Mouse (Mus musculus) CH12.LX (cell line): ENCODE data around the gene Gorasp1. TPM values are rescaled to one million over a fixed set of nuclear protein-coding genes. Genes with fewer than 3 reads are reported as not detected.

Source experiments
- DNase-seq: peaks from one replicate; pipeline ENCODE4 v3.0.0-alpha.2; 2013; ENCODE audit errors: extremely low read depth
- H3K27ac ChIP-seq: 2 replicates; pipeline ENCODE4 v1.5.1; 2012; ENCODE audit warnings: low read depth, mild to moderate bottlenecking, control low read depth, moderate library complexity; ENCODE audit not compliant: insufficient read depth
- H3K27me3 ChIP-seq: replicated peaks from 2 replicates; pipeline ENCODE3; 2012; ENCODE audit warnings: inconsistent platforms
- H3K36me3 ChIP-seq, 2 experiments: replicated peaks in 1 of 2; 2 replicates each; pipeline versions ENCODE3 to v1.6.1; 2012; ENCODE audit warnings: inconsistent platforms in 1 of 2, low read length in 1 of 2, mild to moderate bottlenecking in 1 of 2, mixed read lengths in 1 of 2, moderate library complexity in 1 of 2; ENCODE audit not compliant: control insufficient read depth in 1 of 2, insufficient read depth in 1 of 2
- H3K4me1 ChIP-seq, 2 experiments: 2 replicates each; pipeline ENCODE4 v1.6.1; 2012; ENCODE audit warnings: inconsistent platforms in 1 of 2, moderate library complexity in 1 of 2; ENCODE audit not compliant: insufficient read depth in 2 of 2, control insufficient read depth in 1 of 2
- H3K4me2 ChIP-seq: 2 replicates; pipeline ENCODE4 v1.6.1; 2012; ENCODE audit warnings: low read depth, mild to moderate bottlenecking, control low read depth; ENCODE audit not compliant: poor library complexity, insufficient read depth, severe bottlenecking
- H3K4me3 ChIP-seq, 3 experiments: fragments of 150-350 bp in 1 of 3; sonication (generic) in 1 of 3; replicated peaks in 1 of 3; 2 replicates each; pipeline versions ENCODE3 to v1.5.1; 2011 to 2012; ENCODE audit warnings: low read depth in 2 of 3, low read length in 2 of 3, mild to moderate bottlenecking in 2 of 3, moderate library complexity in 2 of 3, control low read depth in 1 of 3, improper control_type of control experiment in 1 of 3, inconsistent platforms in 1 of 3, mixed read lengths in 1 of 3; ENCODE audit not compliant: poor library complexity in 1 of 3
- H3K79me2 ChIP-seq: replicated peaks from 2 replicates; pipeline ENCODE4 v1.6.1; 2012; ENCODE audit warnings: mild to moderate bottlenecking, moderate library complexity; ENCODE audit not compliant: control insufficient read depth, poor library complexity, insufficient read depth, severe bottlenecking; ENCODE audit errors: extremely low read depth
- H3K9ac ChIP-seq: 2 replicates; pipeline ENCODE4 v1.6.1; 2012; ENCODE audit warnings: low read depth, mild to moderate bottlenecking, control low read depth, moderate library complexity; ENCODE audit not compliant: insufficient read depth
- H3K9me3 ChIP-seq: replicated peaks from 2 replicates; pipeline ENCODE3; 2012; ENCODE audit warnings: low read length, inconsistent platforms, mixed read lengths
- CHD1 ChIP-seq: IDR thresholded peaks from 2 replicates; pipeline ENCODE4 v1.6.1; 2012; ENCODE audit warnings: low read depth, low read length, improper control_type of control experiment, inconsistent platforms
- ELF1 ChIP-seq: IDR thresholded peaks from 2 replicates; pipeline ENCODE4 v1.6.1; 2014; ENCODE audit warnings: low read depth, mild to moderate bottlenecking, inconsistent platforms, low read length, improper control_type of control experiment
- ETS1 ChIP-seq: conservative IDR thresholded peaks from 2 replicates; pipeline ENCODE4 v1.6.1; 2012; ENCODE audit warnings: low read depth, mild to moderate bottlenecking, inconsistent platforms, low read length, improper control_type of control experiment, moderate library complexity
- HCFC1 ChIP-seq: IDR thresholded peaks from 2 replicates; pipeline ENCODE4 v1.6.1; 2012; ENCODE audit warnings: low read depth, mild to moderate bottlenecking, inconsistent platforms, low read length, improper control_type of control experiment
- IRF4 ChIP-seq: IDR thresholded peaks from 2 replicates; pipeline ENCODE4 v1.6.1; 2014; ENCODE audit warnings: low read depth, mild to moderate bottlenecking, inconsistent platforms, low read length, improper control_type of control experiment
- JUN ChIP-seq: IDR thresholded peaks from 2 replicates; pipeline ENCODE4 v1.6.1; 2011; ENCODE audit warnings: low read depth, mild to moderate bottlenecking, low read length, improper control_type of control experiment, moderate library complexity; ENCODE audit not compliant: insufficient read depth
- JUND ChIP-seq: conservative IDR thresholded peaks from 2 replicates; pipeline ENCODE4 v1.6.1; 2011; ENCODE audit warnings: low read depth, low read length, improper control_type of control experiment
- KAT2A ChIP-seq: IDR thresholded peaks from 2 replicates; pipeline ENCODE4 v1.6.1; 2012; ENCODE audit warnings: low read length, improper control_type of control experiment, inconsistent platforms; ENCODE audit not compliant: insufficient replicate concordance
- MAX ChIP-seq: IDR thresholded peaks from 2 replicates; pipeline ENCODE4 v1.6.1; 2011; ENCODE audit warnings: low read length, improper control_type of control experiment
- MAZ ChIP-seq: IDR thresholded peaks from 2 replicates; pipeline ENCODE4 v1.6.1; 2012; ENCODE audit warnings: low read depth, mild to moderate bottlenecking, inconsistent platforms, low read length, improper control_type of control experiment, moderate library complexity
- MEF2A ChIP-seq: IDR thresholded peaks from 2 replicates; pipeline ENCODE4 v1.6.1; 2014; ENCODE audit warnings: low read depth, mild to moderate bottlenecking, inconsistent platforms, low read length, improper control_type of control experiment, borderline replicate concordance
- MXI1 ChIP-seq: IDR thresholded peaks from 2 replicates; pipeline ENCODE4 v1.6.1; 2011; ENCODE audit warnings: mild to moderate bottlenecking, low read depth, low read length, improper control_type of control experiment
- MYC ChIP-seq: IDR thresholded peaks from 2 replicates; pipeline ENCODE4 v1.6.1; 2011; ENCODE audit warnings: low read depth, mild to moderate bottlenecking, improper control_type of control experiment, low read length
- PAX5 ChIP-seq: IDR thresholded peaks from 2 replicates; pipeline ENCODE4 v1.6.1; 2012; ENCODE audit warnings: low read length, inconsistent platforms, mixed read lengths
- POLR2A ChIP-seq: IDR thresholded peaks from 2 replicates; pipeline ENCODE4 v1.6.1; 2011; ENCODE audit warnings: low read depth, mild to moderate bottlenecking, improper control_type of control experiment, low read length
- POLR2AphosphoS2 ChIP-seq: IDR thresholded peaks from 2 replicates; pipeline ENCODE4 v1.6.1; 2011; ENCODE audit warnings: low read depth, low read length, improper control_type of control experiment
- RAD21 ChIP-seq: IDR thresholded peaks from 2 replicates; pipeline ENCODE4 v1.6.1; 2011; ENCODE audit warnings: low read depth, mild to moderate bottlenecking, low read length, improper control_type of control experiment, moderate library complexity
- RCOR1 ChIP-seq: conservative IDR thresholded peaks from 2 replicates; pipeline ENCODE4 v1.6.1; 2012; ENCODE audit warnings: low read depth, mild to moderate bottlenecking, inconsistent platforms, low read length, improper control_type of control experiment
- SIN3A ChIP-seq: IDR thresholded peaks from 2 replicates; pipeline ENCODE4 v1.6.1; 2012; ENCODE audit warnings: low read length, improper control_type of control experiment, inconsistent platforms
- SMC3 ChIP-seq: IDR thresholded peaks from 2 replicates; pipeline ENCODE4 v1.6.1; 2011; ENCODE audit warnings: low read depth, low read length, improper control_type of control experiment
- TBP ChIP-seq: conservative IDR thresholded peaks from 2 replicates; pipeline ENCODE4 v1.6.1; 2011; ENCODE audit warnings: low read depth, low read length, improper control_type of control experiment
- TCF12 ChIP-seq: IDR thresholded peaks from 2 replicates; pipeline ENCODE4 v1.6.1; 2014; ENCODE audit warnings: low read depth, mild to moderate bottlenecking, inconsistent platforms, low read length, improper control_type of control experiment
- UBTF ChIP-seq: IDR thresholded peaks from 2 replicates; pipeline ENCODE4 v1.6.1; 2012; ENCODE audit warnings: low read depth, mild to moderate bottlenecking, inconsistent platforms, low read length, improper control_type of control experiment, moderate library complexity
- USF1 ChIP-seq: IDR thresholded peaks from 2 replicates; pipeline ENCODE4 v1.6.1; 2014; ENCODE audit warnings: low read depth, mild to moderate bottlenecking, inconsistent platforms, low read length, improper control_type of control experiment
- USF2 ChIP-seq: conservative IDR thresholded peaks from 2 replicates; pipeline ENCODE4 v1.6.1; 2011; ENCODE audit warnings: low read depth, low read length, improper control_type of control experiment
- ZC3H11A ChIP-seq: IDR thresholded peaks from 2 replicates; pipeline ENCODE4 v1.6.1; 2012; ENCODE audit warnings: low read depth, mild to moderate bottlenecking, inconsistent platforms, low read length, improper control_type of control experiment
- ZKSCAN1 ChIP-seq: IDR thresholded peaks from 2 replicates; pipeline ENCODE4 v1.6.1; 2012; ENCODE audit warnings: low read depth, inconsistent platforms, low read length, improper control_type of control experiment, borderline replicate concordance
- ZMIZ1 ChIP-seq: IDR thresholded peaks from 2 replicates; pipeline ENCODE4 v1.6.1; 2012; ENCODE audit warnings: low read depth, mild to moderate bottlenecking, inconsistent platforms, low read length, improper control_type of control experiment
- ZNF384 ChIP-seq: IDR thresholded peaks from 2 replicates; pipeline ENCODE4 v1.6.1; 2012; ENCODE audit warnings: low read depth, low read length, improper control_type of control experiment, inconsistent platforms
- dilution Hi-C: fragments of 300-500 bp; cut with MboI; formaldehyde crosslinking; loops from 2 replicates; pipeline ENCODE4 v1.14.3; 2020; ENCODE audit warnings: low sequenced_read_pairs; ENCODE audit not compliant: extremely low pct_unique_long_range_greater_than_20kb, extremely low pct_ligation_motif_present
- in situ Hi-C: fragments of 300-500 bp; cut with MboI; formaldehyde crosslinking; loops from 3 replicates; pipeline ENCODE4 v1.14.3; 2019; ENCODE audit warnings: low sequenced_read_pairs, low pct_ligation_motif_present, low pct_unique_long_range_greater_than_20kb, mixed read lengths
- polyA plus RNA-seq: library from polyadenylated mRNA; unstranded; fragments of >175 nt; gene quantifications from 2 replicates; pipeline ENCODE4 v1.2.1, GENCODE M21; 2012; ENCODE audit warnings: low read depth; ENCODE audit not compliant: insufficient read length
- total RNA-seq, 2 experiments: library from RNA; depleted of rRNA; stranded (reverse); fragments of 300-350 nt in 1 of 2; fragments of >200 nt in 1 of 2; gene quantifications; 2 replicates each; pipeline ENCODE4 v1.2.3; 2012 to 2014

The Gorasp1 gene
- total and polyA plus RNA-seq, 3 experiments, result 8.7 to 12.6 (median 9.2) TPM

- peaks cover 20% of the 10 kb centered on the region for H3K79me2 ChIP-seq
- TF ChIP-seq ZC3H11A, result no peak
- no peak for TF ChIP-seq ETS1
- TF ChIP-seq MXI1, result peak; percentile 73; the same call in 1 of the 2 replicates
- no peak for TF ChIP-seq POLR2A
- TF ChIP-seq UBTF, result 0 out of 2 replicates have a peak, but pooled peaks have one; percentile 60
- H3K27ac ChIP-seq, result no peak overlapping the region
- peaks cover 4 to 23% of the 10 kb centered on the region in 2 experiments; a peak in 3 of 4 replicates for H3K4me1 ChIP-seq
- H3K4me3 ChIP-seq, result peak overlapping the region; percentile 86 to 96 (median 90)
- in situ Hi-C loops, result loop anchor here (25.0 kb wide), 2 partner anchors 233 to 433 kb away; no protein-coding TSS in a partner anchor
- peaks cover 0 to 35% of the 10 kb centered on the region in 2 experiments for H3K36me3 ChIP-seq
- peak overlapping the region; percentile 74 for H3K9ac ChIP-seq
- dilution Hi-C loops, result no loop called here
- H3K4me2 ChIP-seq, result peak overlapping the region; percentile 79
- H3K9me3 ChIP-seq, result peaks cover 3% of the 10 kb centered on the region
- no peaks in the 10 kb centered on the region for H3K27me3 ChIP-seq
- peak; percentile 41 for DNase-seq
Observed at GRCm38 (mm10) chr9:119895040-119895721, 42.2 kb downstream of the Gorasp1 start.

GRCm38 (mm10) chr9:119894339-119895009 is 42.9 kb downstream of the Gorasp1 start, which contains the start of gene Wdr48:
TSS of gene Wdr48 (plus strand) at chr9:119894878.
- Histone ChIP-seq H3K4me1 (peaks cover 4 to 25% of the 10 kb centered on the region in 2 experiments; a peak in 3 of 4 replicates), H3K27ac (no peak within 1 kb of the TSS), H3K9ac (peak within 1 kb of the TSS; percentile 74), H3K4me3 (peak within 1 kb of the TSS; percentile 86 to 96 (median 90)), H3K4me2 (peak within 1 kb of the TSS; percentile 79), H3K79me2 (peaks cover 20% of the 10 kb centered on the region), H3K9me3 (peaks cover 3% of the 10 kb centered on the region), H3K27me3 (no peaks in the 10 kb centered on the region), H3K36me3 (peaks cover 0 to 28% of the 10 kb centered on the region in 2 experiments)
- peak; percentile 99 for DNase-seq
- dilution Hi-C loops (no loop called here), in situ Hi-C loops (loop anchor here (25.0 kb wide), 2 partner anchors 232 to 432 kb away; no protein-coding TSS in a partner anchor)
- no peak for TF ChIP-seq USF2
- TF ChIP-seq POLR2A, result peak; percentile 85
- TF ChIP-seq ELF1, result peak; percentile 85
- no peak for TF ChIP-seq ZKSCAN1
- TF ChIP-seq HCFC1, result peak; percentile 89
- no peak for TF ChIP-seq ZC3H11A
- TF ChIP-seq RCOR1, result no peak
- no peak for TF ChIP-seq RAD21
- peak; percentile 58; the same call in 1 of the 2 replicates for TF ChIP-seq TBP
- no peak; the same call in 1 of the 2 replicates for TF ChIP-seq ZMIZ1
- no peak for TF ChIP-seq SMC3
- TF ChIP-seq MAX, result peak; percentile 85
- peak; percentile 24; the same call in 1 of the 2 replicates for TF ChIP-seq MEF2A
- TF ChIP-seq JUN, result no peak
- TF ChIP-seq IRF4, result no peak
- no peak for TF ChIP-seq CHD1
- peak; percentile 59; the same call in 1 of the 2 replicates for TF ChIP-seq MXI1
- no peak for TF ChIP-seq USF1
- peak; percentile 60; the same call in 1 of the 2 replicates for TF ChIP-seq POLR2AphosphoS2
- no peak for TF ChIP-seq ZNF384
- no peak for TF ChIP-seq JUND
- 0 out of 2 replicates have a peak, but pooled peaks have one; percentile 53 for TF ChIP-seq MAZ
- TF ChIP-seq KAT2A, result peak; percentile 62; the same call in 1 of the 2 replicates
- TF ChIP-seq PAX5, result no peak
- TF ChIP-seq SIN3A, result peak; percentile 84
- TF ChIP-seq TCF12, result peak; percentile 82
- 0 out of 2 replicates have a peak, but pooled peaks have one; percentile 33 for TF ChIP-seq MYC
